Mouse (Mus musculus) adrenal gland, adult 2 months (tissue): ENCODE results near the gene Nucb1. TPM values are rescaled to one million over a fixed set of nuclear protein-coding genes. Genes with fewer than 3 reads are reported as not detected.
A peak's percentile ranks its signal among the peaks of the same experiment; 100 is the strongest.
"Not testable (repeated sequence)": the region's sequence is repeated elsewhere in the genome, so short reads cannot be mapped to it uniquely, and the experiment has no call there.

Experiments used
- DNase-seq: peaks from one replicate; pipeline ENCODE4 v3.0.0; 2021
- polyA plus RNA-seq: library from polyadenylated mRNA; depleted of rRNA; stranded (reverse); fragments of >200 nt; gene quantifications from 2 replicates; pipeline ENCODE4 v1.2.3, GENCODE M21; 2012
- total RNA-seq, 2 experiments: library from RNA; stranded (reverse); gene quantifications; 2 replicates each; pipeline ENCODE4 v1.2.3; 2021

The Nucb1 gene
- total and polyA plus RNA-seq, 3 experiments = 280 to 643 (median 286) TPM

DNA sequence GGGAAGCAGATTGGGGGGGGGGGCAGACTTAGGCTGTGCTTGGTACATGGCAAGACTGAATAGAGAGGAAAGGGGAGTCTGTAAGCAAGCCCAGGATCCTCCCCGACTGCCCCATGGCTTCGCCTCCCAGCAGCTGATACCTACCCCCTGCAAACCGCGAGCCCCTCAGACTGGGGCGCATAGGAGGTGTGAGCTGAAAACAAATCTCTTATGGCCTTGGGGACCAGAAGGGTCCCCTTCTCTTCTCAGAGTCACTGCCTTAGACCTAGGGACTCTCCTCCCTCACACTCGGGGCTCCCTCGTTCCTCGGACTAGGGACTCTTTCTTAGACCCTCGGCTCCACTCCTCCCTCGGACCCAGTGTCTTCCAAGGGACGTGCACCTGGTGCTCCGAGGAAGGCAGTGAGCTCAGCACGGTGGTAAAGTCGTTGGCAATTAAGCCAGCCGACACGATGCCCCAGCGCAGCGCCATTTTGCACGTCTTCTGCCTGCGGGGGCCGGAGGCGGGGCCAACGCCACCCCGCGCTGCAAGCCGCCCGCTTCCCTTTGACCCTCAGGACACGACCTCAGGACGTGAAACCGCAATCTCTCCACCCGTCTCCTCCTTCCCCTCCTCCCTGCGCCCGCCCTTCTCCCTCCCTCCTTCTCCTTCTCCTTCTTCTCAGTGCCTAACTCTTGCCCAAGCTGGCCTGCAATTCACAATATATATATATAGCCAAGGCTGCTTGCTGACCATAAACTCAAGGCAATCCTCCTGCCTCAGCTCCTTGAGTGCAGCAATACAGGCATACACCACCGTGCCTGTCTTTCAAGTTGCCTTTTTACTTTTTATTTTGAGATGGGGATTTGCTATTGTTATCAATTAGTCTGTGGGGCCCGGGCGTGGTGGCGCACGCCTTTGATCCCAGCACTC lies 21.7 kb downstream of the Nucb1 start, which contains the start of gene Dhdh:
Gene Dhdh, minus strand, starts transcription at position 513 of the 912 bp plus-strand sequence.
- DNase-seq = peak; percentile 90

DNA sequence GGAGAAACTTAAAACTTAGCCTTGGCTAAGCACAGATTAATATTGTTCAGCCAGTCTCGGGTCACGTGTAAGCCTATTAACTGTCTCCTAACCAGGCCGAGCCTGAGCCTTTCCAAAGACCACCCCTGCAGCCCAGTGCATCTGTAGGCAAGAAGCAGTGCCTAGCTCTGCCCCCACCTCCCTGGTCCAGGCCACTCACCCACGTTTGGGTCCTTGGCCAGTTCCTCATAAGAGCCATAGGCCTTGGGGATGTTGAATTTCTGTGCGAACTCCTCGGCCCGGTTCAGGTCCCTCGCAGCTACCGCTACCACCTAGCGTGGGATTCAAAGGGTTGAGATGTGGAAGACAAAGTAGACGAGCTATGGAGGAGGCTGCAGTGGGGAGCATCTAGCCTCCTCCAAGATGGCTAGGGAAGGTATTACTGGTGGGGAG lies 22.3 kb downstream of the Nucb1 start:
- DNase-seq = no peak

DNA sequence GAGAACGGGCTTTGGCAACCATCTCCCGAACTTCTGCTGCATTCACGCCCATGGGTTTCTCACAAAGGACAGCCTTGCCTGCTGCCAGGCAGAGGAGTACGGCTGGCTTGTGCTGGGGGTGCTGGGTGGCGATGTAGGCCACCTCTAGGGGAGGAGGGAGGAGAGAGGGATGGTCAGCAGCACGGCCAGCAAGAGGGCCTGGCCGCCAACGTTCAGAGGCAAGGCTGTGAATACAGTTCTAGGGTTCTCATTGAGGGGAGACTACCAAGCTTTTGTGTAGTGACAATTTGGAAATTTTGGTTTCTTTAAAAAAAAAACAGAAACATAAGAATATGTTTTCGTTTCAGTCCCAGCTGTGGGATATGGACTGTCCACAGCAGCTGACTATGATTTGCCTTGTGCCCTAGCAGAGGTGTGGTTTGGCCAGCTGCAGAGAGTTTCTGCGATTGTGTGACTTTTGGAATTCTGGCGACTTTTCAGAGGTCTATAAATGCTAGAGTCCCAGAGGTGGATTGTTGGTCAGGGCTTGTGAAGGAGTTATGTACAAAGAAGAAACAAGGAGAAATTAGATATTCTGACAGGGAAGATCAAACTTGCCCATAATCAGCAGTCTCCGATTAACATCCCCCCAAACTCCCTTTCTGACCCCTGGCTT lies 23.3 kb downstream of the Nucb1 start, which contains the start of gene Gm45808:
Gene Gm45808, minus strand, starts transcription at position 51 of the 655 bp plus-strand sequence.
- DNase-seq = no peak

DNA sequence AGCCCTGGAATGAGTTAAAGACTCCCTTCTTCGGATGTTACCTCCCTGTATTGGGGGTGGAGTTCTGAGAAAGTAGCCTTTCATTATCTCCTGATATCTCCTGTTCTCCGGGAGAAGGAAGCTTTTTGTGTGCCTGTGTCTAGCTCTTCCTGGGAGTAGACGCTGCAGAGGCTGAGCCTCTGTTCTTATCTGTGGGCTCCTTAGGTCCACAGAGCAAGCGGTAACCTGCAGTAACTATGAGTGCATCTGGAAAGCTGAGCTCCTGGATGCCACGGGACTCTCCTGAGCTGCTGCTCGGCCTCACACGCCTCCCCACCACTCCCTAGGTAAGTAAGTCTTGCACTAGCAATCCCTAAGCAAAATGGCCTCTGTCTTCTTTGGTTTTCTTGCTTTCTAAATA lies 24.0 kb downstream of the Nucb1 start:
- no peak for DNase-seq

DNA sequence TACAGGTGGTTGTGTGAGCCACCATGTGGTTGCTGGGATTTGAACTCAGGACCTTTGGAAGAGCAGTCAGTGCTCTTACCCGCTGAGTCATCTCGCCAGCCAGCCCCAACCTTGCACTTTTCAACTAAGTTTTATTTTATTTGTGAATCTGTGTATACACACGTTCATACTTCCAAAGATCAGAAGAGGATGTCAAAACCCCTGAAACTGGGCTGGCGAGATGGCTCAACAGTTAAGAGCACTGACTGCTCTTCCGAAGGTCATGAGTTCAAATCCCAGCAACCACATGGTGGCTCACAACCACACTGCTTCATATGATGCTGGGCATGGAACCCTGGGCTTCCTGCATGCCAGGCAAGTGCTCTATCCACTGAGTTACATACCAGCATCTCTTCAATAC lies 25.2 kb downstream of the Nucb1 start:
- DNase-seq = peak; percentile 64

DNA sequence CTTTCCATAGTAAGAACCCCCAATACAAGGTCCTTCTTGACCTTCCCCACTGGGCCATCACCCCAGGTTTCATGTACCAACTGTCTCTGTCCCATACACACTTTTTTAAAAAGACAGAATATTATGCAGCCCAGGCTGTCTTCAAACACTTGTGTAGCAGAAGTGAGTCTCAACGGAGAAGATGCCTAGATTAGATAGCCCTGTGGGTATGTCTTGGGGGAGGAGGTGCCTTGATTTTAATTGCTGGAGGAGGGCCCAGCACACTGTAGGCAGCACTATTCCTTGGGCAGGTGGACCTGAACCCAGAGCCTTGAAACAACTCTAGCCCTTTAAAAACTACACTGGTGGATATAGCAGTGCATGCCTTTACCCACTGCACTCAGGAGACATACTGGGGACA lies 28.0 kb downstream of the Nucb1 start:
- no peak for DNase-seq

DNA sequence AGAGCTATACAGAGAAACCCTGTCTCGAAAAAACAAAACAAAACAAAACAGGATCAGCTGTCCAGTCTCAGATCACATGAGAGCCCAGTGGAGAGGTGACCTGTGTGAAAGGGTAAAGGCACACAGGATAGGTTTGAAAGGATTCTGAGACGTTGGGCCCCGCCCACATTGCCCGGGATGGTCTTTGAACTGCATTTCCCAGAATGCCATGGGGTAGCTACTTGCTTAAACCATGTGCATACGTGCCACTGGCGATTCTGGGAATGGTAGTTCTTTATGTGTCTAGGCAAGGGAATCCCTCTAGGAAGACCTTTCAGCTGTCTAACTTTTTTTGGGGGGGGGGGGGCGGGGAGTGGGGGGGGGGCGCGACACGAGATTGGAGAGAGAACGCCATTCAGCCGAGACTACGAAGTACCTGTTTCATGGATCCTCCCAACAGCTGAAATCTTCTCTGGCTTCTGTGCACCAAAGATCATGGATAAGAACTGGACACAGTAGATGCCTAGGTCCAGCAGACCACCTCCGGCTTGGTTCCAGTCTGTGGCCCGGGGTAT lies 28.8 kb downstream of the Nucb1 start, which contains the start of gene Tulp2:
Gene Tulp2, plus strand, starts transcription at position 504 of the 554 bp plus-strand sequence.
- DNase-seq = peak; percentile 71

DNA sequence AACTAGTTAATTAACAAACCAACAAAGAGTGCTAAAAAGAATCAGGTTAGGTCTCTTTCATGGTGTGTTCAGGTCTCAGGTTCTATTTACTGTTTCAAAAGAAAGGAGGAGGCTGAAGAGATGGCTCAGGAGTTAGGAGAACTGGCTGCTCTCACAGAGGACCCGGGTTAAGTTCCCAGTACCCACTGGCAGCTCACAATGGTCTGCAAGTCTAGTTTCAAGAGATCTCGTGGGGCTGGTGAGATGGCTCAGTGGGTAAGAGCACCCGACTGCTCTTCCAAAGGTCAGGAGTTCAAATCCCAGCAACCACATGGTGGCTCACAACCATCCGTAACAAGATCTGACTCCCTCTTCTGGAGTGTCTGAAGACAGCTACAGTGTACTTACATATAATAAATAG lies 29.9 kb downstream of the Nucb1 start:
- DNase-seq = not testable (repeated sequence)

DNA sequence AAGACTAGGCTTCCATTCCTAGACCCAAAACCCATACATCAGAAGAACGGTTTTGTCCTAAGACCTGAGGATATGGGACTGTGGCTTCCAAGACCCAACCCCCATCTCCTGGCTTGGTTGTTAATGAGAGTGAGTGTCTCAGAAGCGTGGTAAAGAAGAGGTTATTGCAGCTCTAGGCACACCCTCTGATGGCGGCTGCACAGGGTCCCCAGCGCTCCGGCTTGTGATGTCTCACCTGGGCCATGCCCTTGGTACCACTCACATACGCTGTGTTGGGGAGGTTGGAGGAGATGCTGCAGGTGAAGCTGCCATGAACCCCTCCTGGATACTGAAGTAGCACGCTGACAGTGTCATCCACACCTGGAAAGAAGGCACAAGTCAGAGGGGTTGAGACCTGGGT lies 31.4 kb downstream of the Nucb1 start:
- no peak for DNase-seq

DNA sequence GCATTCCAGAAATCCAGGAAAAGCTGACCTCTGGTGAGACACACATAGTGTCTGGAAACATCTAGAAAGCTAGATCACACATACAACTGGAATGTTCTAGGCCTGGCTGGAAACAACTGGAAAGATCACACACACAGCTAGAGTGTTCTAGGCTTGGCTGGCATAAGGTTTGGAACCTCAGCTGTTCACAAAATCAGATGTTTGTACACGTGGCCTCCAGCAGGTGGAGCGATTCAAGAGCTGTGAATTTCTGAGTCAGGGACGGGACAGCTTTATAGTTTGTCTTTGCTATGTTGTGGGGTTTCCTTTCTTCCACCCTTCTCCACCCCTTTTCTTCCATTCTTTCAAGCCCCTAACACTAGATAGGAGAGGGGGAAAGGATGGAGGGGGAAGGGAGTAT lies 33.2 kb downstream of the Nucb1 start:
- DNase-seq = peak; percentile 71

DNA sequence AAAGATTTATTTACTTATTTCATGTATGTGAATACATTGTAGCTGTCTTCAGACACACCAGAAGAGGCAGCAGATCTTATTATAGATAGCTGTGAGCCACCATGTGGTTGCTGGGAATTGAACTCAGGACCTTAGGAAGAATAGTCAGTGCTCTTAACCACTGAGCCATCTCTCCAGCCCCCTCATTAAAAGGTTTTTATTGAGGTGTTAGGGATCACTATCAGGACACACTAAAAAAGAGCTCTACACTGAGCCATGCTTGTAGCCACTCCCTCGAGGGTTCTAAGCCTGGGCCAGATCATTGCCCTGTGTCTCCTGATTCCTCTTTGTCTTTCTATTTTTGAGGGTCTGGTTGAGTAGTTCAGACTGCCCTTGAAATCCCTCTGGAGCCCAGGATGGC lies 33.8 kb downstream of the Nucb1 start:
- DNase-seq = no peak

DNA sequence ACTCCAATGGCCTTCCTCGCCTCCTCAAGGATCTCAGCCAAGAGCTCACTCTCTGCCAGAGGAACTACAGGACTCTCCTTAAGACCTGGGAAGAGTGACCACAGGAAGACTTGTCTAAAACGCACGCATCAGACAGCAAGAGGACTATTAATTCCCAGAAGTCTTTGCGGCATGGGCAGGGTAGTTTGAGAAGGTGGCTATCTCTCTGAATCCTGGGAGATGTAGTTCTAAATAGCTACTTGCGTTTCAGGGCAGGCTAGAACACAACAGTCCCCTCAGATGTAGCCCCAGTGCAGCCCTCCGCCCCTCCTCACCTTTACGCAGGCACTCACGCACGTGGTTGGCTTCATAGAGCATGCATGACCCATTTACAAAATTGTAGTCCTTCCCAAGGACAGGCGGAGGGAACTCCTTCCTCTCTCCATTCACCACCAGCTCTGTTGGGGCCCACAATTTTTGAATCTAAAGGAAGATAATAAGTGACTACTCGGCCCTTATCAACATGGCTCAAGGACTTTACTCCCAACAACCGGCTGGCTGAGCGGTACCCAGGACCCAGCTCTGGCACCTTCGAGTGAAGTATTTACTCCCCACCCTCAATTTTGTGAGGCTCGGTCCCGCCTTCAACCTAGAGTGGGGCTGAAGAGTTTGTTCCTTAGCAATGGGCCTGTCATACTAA lies 34.8 kb downstream of the Nucb1 start:
- DNase-seq = peak; percentile 63

DNA sequence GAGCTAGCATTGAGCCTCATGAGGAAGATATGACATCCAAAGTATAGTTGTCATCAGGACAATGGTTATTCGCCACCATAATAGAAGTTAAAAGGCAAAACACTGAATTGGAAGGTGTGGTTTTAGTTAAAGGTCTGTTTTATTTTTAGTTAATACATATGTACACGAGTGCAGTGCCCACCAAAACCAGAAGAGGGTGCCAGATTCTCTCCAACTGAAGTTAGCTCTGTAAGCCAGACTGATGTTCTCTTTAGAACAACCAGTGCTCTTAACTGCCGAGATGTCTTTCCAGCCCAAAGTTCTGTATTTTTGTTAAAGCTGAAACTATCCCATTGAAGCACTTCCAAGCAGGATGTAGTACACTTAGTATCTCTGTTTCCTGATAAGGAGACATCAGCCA lies 39.3 kb downstream of the Nucb1 start:
- peak; percentile 65 for DNase-seq

DNA sequence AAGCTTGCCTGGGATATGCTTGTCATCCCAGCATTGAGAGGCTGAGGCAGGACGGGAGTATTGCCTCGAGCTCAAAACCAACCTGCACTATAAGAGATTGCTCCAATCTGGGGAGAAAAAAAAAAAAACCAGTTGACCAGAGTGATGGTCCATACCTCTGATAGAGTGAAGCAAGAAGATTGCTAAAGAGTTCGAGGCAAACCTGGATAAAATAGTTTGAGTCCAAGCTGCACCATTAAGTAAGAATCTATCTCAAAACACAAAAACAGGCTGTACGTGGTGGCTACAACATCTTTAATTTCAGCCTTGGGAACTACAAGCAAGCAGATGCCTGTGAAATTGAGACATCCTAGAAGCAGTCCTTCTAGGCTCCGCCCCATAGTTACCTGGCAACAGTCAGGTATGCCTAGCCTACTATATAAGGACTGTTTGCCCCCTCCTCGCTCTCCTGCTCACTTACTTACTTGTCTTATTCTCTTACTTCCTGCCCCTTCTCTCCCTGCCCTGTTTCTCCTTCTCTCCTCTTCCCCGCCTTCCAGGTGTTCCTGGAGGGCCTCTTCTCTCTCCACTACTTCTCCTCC lies 43.0 kb downstream of the Nucb1 start:
- peak; percentile 2 for DNase-seq

DNA sequence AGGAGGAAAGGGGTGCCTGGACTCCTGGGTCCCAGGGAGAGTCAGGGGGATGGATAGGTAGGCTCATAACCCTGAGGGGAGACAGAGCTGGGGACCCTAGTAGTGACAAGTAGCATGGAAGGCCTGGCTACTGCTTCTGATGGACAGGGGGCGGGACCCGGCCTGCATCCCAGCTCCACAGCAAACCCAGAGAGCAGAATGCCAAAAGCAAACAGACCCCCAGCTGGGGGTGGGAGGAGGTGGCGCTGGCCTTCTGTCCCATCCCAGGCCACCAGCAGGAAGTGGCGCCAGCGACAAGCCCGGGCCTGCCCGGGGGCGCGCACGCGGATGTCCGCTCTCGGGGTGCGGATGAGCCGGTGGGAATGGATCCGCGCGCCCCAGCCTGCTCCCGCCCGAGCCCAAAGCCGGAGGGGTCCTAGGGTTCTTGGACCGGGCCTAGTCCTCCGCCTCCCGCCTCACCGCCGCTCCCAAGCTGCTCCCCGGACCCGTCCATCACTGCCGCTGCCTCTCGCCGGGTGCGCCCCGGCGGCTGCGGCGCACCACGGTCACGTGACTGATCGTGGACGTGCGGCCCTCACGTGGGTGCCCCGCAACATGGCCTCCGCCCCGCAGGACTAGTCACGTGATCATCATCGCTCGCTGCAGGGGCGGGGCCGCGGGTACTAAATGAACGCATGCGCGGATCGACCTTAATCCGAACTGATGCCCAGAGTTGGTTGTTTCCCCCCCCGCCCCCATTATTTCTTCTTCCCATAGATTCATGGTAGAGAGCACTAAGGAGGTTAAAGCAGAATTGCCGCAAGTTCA lies 43.7 kb downstream of the Nucb1 start, which contains the start of gene Bax:
Gene Bax, minus strand, starts transcription at position 616 of the 807 bp plus-strand sequence.
- peak; percentile 96 for DNase-seq

DNA sequence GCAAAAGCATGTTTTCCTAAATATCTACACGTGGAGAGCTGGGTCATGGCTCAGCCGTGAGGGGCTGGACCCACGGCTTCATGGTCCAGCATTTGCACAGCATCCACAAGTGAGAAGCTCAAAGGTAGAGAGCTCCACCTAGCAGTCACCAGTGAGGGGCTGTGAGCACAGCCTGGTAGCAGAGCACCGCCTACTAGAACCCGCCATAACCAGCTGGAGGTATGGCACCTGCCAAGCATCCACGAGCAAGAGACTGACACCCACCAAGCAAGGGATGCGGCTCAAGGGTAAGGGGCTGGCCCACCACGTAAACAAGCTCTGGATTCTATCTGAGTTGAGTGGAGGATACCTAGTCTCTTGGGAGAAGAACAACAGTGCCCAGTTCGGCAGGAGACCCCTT lies 44.7 kb downstream of the Nucb1 start:
- no peak for DNase-seq

DNA sequence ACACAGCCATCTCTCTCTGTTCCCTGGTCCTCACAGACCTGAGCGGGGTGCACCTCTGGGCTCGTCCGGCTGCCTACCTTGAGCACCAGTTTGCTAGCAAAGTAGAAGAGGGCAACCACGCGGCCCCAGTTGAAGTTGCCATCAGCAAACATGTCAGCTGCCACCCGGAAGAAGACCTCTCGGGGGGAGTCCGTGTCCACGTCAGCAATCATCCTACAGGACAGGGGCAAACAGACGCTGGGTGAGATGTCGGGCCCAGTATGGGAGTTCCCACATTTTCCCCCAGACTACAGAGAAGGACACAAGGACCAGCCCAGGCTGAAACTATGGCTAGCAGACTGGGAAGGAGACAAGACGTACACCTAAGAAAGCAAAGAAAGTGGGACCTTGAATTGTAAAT lies 45.1 kb downstream of the Nucb1 start:
- no peak for DNase-seq

DNA sequence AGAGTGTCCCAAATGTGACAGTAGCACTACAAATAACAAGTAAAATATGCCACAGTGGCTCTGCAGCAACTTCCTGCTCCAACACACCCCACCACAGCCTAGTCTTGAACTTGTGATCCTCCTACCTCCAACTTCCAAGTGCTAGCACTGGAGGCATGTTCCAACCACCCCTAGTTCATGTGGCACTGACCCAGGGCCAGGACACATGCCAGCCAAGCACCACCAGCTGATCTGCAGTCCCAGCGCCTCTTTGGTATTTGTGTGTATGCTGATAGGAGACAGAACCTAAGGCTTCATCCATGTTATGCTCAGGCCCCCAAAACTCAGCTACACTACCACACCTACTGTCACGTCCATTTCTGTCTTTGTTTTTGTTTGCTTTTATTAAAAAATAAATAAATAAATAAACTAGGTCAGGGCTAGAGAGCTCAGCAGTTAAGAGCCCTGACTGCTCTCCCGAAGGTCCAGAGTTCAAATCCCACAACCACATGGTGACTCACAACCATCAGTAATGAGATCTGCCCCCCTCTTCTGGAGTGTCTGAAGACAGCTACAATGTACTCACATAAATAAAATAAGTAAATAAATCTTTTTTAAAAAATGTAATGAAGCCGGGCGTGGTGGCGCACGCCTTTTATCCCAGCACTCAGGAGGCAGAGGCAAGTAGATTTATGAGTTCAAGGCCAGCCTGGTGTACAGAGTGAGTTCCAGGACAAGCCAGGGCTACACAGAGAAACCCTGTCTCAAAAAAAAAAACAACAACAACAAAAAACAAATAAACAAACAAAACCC lies 46.0 kb downstream of the Nucb1 start:
- no peak for DNase-seq

DNA sequence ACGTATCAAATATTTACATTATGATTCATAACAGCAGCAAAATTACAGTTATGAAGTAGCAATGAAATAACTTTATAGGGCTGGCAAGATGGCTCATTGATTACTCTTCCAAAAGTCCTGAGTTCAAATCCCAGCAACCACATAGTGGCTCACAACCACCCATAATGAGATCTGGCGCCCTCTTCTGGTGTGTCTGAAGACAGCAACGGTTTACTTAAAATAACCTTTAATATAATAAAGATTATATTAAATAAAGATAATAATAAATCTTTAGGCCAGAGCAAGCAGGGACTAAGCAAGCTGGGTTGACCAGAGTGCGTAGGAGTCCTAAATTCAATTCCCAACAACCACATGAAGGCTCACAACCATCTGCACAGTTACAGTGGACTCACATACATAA lies 47.3 kb downstream of the Nucb1 start:
- not testable (repeated sequence) for DNase-seq

DNA sequence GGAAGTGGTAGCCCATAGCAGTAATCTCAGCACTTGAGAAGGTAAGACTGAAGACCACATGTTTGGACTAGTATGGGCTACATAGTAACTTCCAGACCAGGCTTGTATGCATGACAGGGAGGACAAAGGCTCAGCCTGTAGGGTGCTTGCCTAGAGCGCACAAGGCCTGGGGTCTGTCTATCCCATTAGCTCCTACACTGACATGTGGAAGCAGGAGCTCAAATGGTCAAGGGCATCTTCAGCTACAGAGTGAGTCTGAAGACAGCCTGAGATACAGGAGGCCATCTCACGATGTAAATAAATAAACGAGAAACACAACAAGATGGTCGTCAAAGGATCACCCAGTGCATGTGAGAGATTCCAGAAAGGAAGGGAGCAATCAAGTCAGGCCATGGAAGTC lies 47.9 kb downstream of the Nucb1 start:
- no peak for DNase-seq
